ENCODE assay signal across 9 mouse cellular contexts in genomic region chr6:29527361-29528164, GRCm38 (mm10). TPM values are rescaled to one million over a fixed set of nuclear protein-coding genes. Genes with fewer than 3 reads are reported as not detected.
A peak's percentile ranks its signal among the peaks of the same experiment; 100 is the strongest.
DNase-seq lines count a peak whose midpoint lies in the region; ATAC-seq and TF ChIP-seq lines count a peak whose summit lies in the region.
"Had no signal": no experiment of that assay in that cellular context is flagged by ENCODE, and none has a peak within 500 bp of the region (broad histone marks: within the 10 kb centered on the region; RNA-seq: fewer than 3 reads in every experiment).

No protein-coding gene starts in this region.

- H3K9ac ChIP-seq in heart, embryonic 11.5 days (ENCODE audit: low read depth, low read length): peak overlapping the region; percentile 62
- H3K9ac ChIP-seq in ES-Bruce4 (ENCODE audit: low read depth, poor library complexity, severe bottlenecking): no peak overlapping the region
- H3K9ac ChIP-seq in hindbrain, embryonic 12.5 days: no peak overlapping the region
- no peak overlapping the region for H3K9ac ChIP-seq in midbrain, embryonic 11.5 days (ENCODE audit: low read length)

- no peak for TF ChIP-seq CTCF in ES-Bruce4 (IDR thresholded peaks at IDR 0.05; ENCODE audit: low read depth, low read length)

- no peak for TF ChIP-seq POLR2A in ES-Bruce4 (IDR thresholded peaks at IDR 0.05; ENCODE audit: insufficient read depth, low read length)

- H3K4me3 ChIP-seq in heart, embryonic 11.5 days (ENCODE audit: low read depth, low read length): peak overlapping the region; percentile 70
- H3K4me3 ChIP-seq in ES-Bruce4 (ENCODE audit: low read depth, low read length): 0 out of 2 replicates have a peak overlapping the region, but pooled peaks have one; percentile 0
- peak overlapping the region; percentile 52 for H3K4me3 ChIP-seq in hindbrain, embryonic 12.5 days
- H3K4me3 ChIP-seq in midbrain, embryonic 11.5 days (ENCODE audit: low read depth, low read length): peak overlapping the region; percentile 43

- TF ChIP-seq EP300 in ES-Bruce4 (IDR thresholded peaks at IDR 0.05; ENCODE audit: insufficient read depth, low read depth, low read length): no peak

- no peaks in the 10 kb centered on the region for H3K9me3 ChIP-seq in heart, embryonic 11.5 days (replicated peaks; ENCODE audit: control insufficient read depth, low read length)
- H3K9me3 ChIP-seq in ES-Bruce4 (replicated peaks; ENCODE audit: control insufficient read depth, insufficient read depth, low read length, poor library complexity, severe bottlenecking): no peaks in the 10 kb centered on the region
- peaks cover 4% of the 10 kb centered on the region; the same call in 1 of the 2 replicates for H3K9me3 ChIP-seq in hindbrain, embryonic 12.5 days (replicated peaks)
- no peaks in the 10 kb centered on the region for H3K9me3 ChIP-seq in midbrain, embryonic 11.5 days (ENCODE audit: control insufficient read depth, low read length)

- peak overlapping the region; percentile 22; the same call in 1 of the 2 replicates for H3K27ac ChIP-seq in heart, embryonic 11.5 days (ENCODE audit: low read depth, low read length)
- H3K27ac ChIP-seq in ES-Bruce4 (ENCODE audit: insufficient read depth, low read length): no peak overlapping the region
- H3K27ac ChIP-seq in hindbrain, embryonic 12.5 days: no peak overlapping the region
- H3K27ac ChIP-seq in midbrain, embryonic 11.5 days (ENCODE audit: low read depth, low read length): no peak overlapping the region

- no peak for DNase-seq in heart, postnatal 4 days
- DNase-seq in midbrain, embryonic 11.5 days (ENCODE audit: low spot score, missing footprints): peak; percentile 96
- DNase-seq in frontal cortex, postnatal 36 days (ENCODE audit: low spot score in 2 of 2): no peak
- no peak for DNase-seq in layer of hippocampus, postnatal 25 days (ENCODE audit: extremely low spot score in 1 of 2, low spot score in 1 of 2)
- no peak for DNase-seq in thymus, postnatal 10 days (ENCODE audit: low spot score in 2 of 2)

- peaks cover 18% of the 10 kb centered on the region for H3K27me3 ChIP-seq in heart, embryonic 11.5 days (ENCODE audit: control insufficient read depth, insufficient read depth, low read length)
- peaks cover 9% of the 10 kb centered on the region for H3K27me3 ChIP-seq in ES-Bruce4 (ENCODE audit: control insufficient read depth, insufficient read depth, low read length, poor library complexity, severe bottlenecking)
- peaks cover 66% of the 10 kb centered on the region for H3K27me3 ChIP-seq in hindbrain, embryonic 12.5 days
- H3K27me3 ChIP-seq in midbrain, embryonic 11.5 days (ENCODE audit: control insufficient read depth, insufficient read depth, low read length): peaks cover 42% of the 10 kb centered on the region

- H3K4me2 ChIP-seq in heart, embryonic 11.5 days: peak overlapping the region; percentile 97
- peak overlapping the region; percentile 98 for H3K4me2 ChIP-seq in hindbrain, embryonic 12.5 days (replicated peaks)
- H3K4me2 ChIP-seq in midbrain, embryonic 11.5 days: peak overlapping the region; percentile 75

- H3K36me3 ChIP-seq in heart, embryonic 11.5 days (ENCODE audit: control insufficient read depth, insufficient read depth, low read length): no peaks in the 10 kb centered on the region
- H3K36me3 ChIP-seq in ES-Bruce4 (ENCODE audit: control insufficient read depth, insufficient read depth, low read length, poor library complexity, severe bottlenecking): no peaks in the 10 kb centered on the region
- no peaks in the 10 kb centered on the region for H3K36me3 ChIP-seq in hindbrain, embryonic 12.5 days
- H3K36me3 ChIP-seq in midbrain, embryonic 11.5 days (ENCODE audit: control insufficient read depth, insufficient read depth, low read length): no peaks in the 10 kb centered on the region
- H3K36me3 ChIP-seq: G1E had no signal

- peaks cover 35% of the 10 kb centered on the region for H3K4me1 ChIP-seq in heart, embryonic 11.5 days (ENCODE audit: control insufficient read depth, insufficient read depth, low read length)
- H3K4me1 ChIP-seq in ES-Bruce4 (ENCODE audit: control insufficient read depth, insufficient read depth, low read length): peaks cover 2% of the 10 kb centered on the region
- peaks cover 28% of the 10 kb centered on the region for H3K4me1 ChIP-seq in hindbrain, embryonic 12.5 days
- peaks cover 13% of the 10 kb centered on the region for H3K4me1 ChIP-seq in midbrain, embryonic 11.5 days (ENCODE audit: control insufficient read depth, insufficient read depth, low read length)

- 6% methylated on average over 34 of the region's 34 CpGs for WGBS in heart, embryonic 11.5 days (ENCODE audit: insufficient replicate concordance)
- WGBS in hindbrain, embryonic 12.5 days: 5% methylated on average over 34 of the region's 34 CpGs
- WGBS in midbrain, embryonic 11.5 days: 4% methylated on average over 34 of the region's 34 CpGs

- ATAC-seq in heart, embryonic 11.5 days (replicated peaks; ENCODE audit: insufficient number of reproducible peaks, low FRiP score, low TSS enrichment): no peak
- no peak for ATAC-seq in hindbrain, embryonic 12.5 days (ENCODE audit: low FRiP score)
- ATAC-seq in midbrain, embryonic 11.5 days (ENCODE audit: low FRiP score): no peak

RNA-seq across cellular contexts. Expression of gene Irf5, which starts 1.1 kb away (rescaled TPM):
- polyA plus RNA-seq in heart, embryonic 11.5 days (2014; fragmentation: Nextera tagmentation; extraction: Ambion mirVana): 11.6 and 14.8 TPM in 2 replicates
- 1 to 10 TPM; 3.0 TPM for total RNA-seq in heart, postnatal 4 days (2021)
- polyA plus RNA-seq in ES-Bruce4 (2011; ENCODE audit: insufficient read depth, insufficient read length, low read depth, missing spikeins): 2.3 and 2.6 TPM in 2 replicates
- polyA plus RNA-seq in hindbrain, embryonic 12.5 days (2016; fragmentation: Nextera tagmentation; extraction: Ambion mirVana): 2.9 and 3.2 TPM in 2 replicates
- 1.2 and 1.6 TPM in 2 replicates for polyA plus RNA-seq in midbrain, embryonic 11.5 days (2014; fragmentation: Nextera tagmentation; extraction: Ambion mirVana)
- 1 to 10 TPM; 3.4 to 4.0 TPM for total RNA-seq in layer of hippocampus, postnatal 25 days (2021)

RNA-seq across cellular contexts. Expression of gene Kcp, which starts 19.8 kb away (rescaled TPM):
- 10.9 and 13.1 TPM in 2 replicates for polyA plus RNA-seq in heart, embryonic 11.5 days (2014; fragmentation: Nextera tagmentation; extraction: Ambion mirVana)
- 10 to 100 TPM; 11.6 to 15.1 TPM for total RNA-seq in heart, postnatal 4 days (2021)
- 1.9 and 4.1 TPM in 2 replicates for polyA plus RNA-seq in ES-Bruce4 (2011; ENCODE audit: insufficient read depth, insufficient read length, low read depth, missing spikeins)
- polyA plus RNA-seq in hindbrain, embryonic 12.5 days (2016; fragmentation: Nextera tagmentation; extraction: Ambion mirVana): 22.0 and 24.7 TPM in 2 replicates
- 5.6 and 6.8 TPM in 2 replicates for polyA plus RNA-seq in midbrain, embryonic 11.5 days (2014; fragmentation: Nextera tagmentation; extraction: Ambion mirVana)
- total RNA-seq in layer of hippocampus, postnatal 25 days (2021): 1 to 10 TPM; 2.1 to 3.0 TPM

RNA-seq across cellular contexts. Expression of gene Atp6v1fnb, which starts 56.3 kb away (rescaled TPM):
- not detected in 2 replicates for polyA plus RNA-seq in heart, embryonic 11.5 days (2014; fragmentation: Nextera tagmentation; extraction: Ambion mirVana)
- not detected for total RNA-seq in heart, postnatal 4 days (2021)
- polyA plus RNA-seq in ES-Bruce4 (2011; ENCODE audit: insufficient read depth, insufficient read length, low read depth, missing spikeins): 0.90 and 1.0 TPM in 2 replicates
- 0.43 TPM in 1 of 2 replicates, not detected in the other for polyA plus RNA-seq in hindbrain, embryonic 12.5 days (2016; fragmentation: Nextera tagmentation; extraction: Ambion mirVana)
- 0.20 and 0.25 TPM in 2 replicates for polyA plus RNA-seq in midbrain, embryonic 11.5 days (2014; fragmentation: Nextera tagmentation; extraction: Ambion mirVana)
- under 1 TPM in 1 of 2 experiments, not detected in 1; 0.59 TPM for total RNA-seq in layer of hippocampus, postnatal 25 days (2021)
- polyA plus RNA-seq: G1E had no signal

Comparison
In these comparisons a context has a peak if more than half of its experiments do, and no peak if none do; other contexts are left out.
1. H3K4me3 ChIP-seq: peak in every context shown above with its lines; median percentile 70 in heart, embryonic 11.5 days; 52 in hindbrain, embryonic 12.5 days; 43 in midbrain, embryonic 11.5 days; 0 in ES-Bruce4.